Mouse (Mus musculus) thymus, postnatal 36 days (tissue): ENCODE measurements around the gene Car6.

Experiments used
- DNase-seq, 2 experiments: peaks; one replicate each; pipeline ENCODE4 v3.0.0; 2022; ENCODE audit warnings: mixed read lengths in 2 of 2

The Car6 gene

DNA sequence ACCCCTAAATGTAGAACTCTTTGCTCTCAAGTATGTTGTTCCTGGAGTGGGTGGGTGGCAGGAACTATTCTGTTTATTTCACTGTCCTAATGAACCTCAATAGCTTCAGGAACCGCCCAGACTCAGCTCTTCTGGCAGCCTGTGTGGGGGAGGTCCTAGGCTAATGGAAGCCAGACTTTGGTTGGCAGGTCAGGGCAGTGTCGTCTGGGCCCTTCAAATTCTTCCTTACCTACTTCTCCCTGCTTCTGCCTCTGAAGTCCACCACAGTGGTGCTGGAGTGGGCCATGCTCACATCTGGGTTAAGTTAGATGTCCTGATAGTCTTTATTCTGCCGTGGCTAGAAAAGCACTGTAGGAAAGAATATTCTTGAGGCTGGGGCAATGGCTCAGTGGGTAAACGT lies 23.0 kb downstream of the Car6 start:
- no peak for DNase-seq

DNA sequence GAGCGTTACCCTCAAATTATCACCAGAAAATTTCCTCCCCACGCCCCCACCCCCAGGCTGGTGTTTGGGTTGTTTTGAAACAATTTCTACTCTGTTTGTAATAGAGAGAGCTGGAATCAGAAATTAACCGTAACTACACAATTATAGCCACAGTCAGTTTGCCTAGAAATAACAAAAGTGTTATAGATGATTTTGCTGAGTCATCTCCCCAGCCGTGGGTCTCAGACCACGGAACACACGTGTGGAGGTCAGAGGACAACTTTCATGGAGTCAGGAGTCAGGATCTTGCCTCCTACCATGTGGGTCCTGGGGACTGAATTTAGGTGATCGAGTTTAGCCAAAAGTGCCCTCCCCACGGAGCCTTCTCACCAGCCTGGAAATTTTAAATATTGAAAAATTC lies 24.0 kb downstream of the Car6 start:
- no peak for DNase-seq

DNA sequence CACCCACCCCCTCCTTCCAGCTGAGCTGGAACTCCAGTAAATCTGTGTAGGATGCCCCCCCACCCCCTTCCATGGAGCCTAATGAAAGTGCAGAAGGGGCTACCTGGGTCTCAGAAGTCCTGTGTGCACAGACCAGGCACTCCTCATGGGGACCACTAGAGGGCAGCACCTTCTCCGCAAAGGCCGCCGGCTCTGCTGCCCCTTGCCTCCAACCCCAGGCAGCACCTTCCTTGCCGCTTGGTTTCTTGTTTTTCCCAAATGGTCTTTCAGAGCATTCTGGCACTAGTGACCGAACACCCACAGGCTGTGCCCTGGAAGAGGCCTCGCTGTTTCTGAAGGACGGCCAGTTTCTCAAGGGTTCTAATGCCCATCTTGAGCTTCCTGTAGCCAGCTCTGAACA lies 24.6 kb downstream of the Car6 start:
- DNase-seq: peak; percentile 16 to 29

DNA sequence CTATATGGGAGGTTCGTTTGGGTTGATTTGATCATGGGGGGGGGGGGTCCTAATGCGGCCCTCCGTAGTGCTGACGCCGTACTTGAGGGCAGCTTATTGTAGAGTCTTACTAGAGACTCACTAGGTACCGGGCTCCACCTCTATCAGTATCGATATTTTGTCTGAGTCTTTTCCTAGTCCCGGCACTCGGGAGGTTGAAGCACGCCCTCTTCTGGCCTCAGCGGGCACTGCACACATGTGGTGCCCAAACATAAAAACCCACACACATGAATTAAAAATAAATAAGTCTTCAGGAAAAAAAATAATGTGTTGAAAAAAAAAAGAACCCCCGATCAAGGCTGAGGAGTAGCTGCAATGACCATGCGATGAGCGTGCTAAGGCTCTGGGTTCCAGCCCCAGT lies 27.1 kb downstream of the Car6 start:
- DNase-seq: no peak

DNA sequence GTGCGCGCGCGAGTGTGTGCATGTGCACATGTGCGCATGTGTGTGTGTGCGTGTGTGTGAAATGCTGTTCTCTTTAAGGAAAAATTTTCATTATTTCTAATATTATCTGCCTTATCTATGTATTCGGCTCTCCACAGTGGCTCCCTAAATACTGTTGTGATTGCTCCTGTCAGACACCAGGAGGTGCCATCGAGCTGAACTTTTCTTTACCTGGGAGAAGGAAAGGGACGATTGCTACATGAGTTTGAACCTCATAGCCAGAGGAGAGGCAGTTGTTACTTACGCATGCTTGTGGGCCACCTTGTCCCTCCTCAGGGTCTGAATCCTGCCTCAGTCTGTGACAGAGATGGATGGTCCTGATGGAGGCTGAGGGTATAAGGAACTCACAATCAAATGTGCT lies 27.9 kb downstream of the Car6 start:
- peak in 1 of 2 experiments; percentile 16 for DNase-seq

DNA sequence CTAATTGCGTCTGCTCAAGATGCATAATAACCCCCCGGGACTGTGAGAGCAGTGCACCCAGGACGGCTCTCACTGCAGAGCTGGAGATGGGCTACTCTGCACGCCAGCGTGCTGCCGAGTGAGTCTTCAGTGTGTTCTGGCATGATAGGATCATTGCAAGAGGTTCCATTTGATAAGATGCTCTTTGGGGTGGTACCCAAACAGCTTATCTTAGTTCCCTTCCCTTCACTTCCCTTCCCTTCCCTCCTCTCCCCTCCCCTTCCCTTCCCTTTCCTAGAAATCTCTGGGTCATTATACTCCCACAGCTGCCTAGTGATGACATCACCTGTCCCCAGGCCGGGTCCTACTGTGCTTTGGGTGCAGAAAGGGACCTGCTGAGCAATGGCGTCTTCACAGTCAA lies 29.0 kb downstream of the Car6 start:
- no peak for DNase-seq

DNA sequence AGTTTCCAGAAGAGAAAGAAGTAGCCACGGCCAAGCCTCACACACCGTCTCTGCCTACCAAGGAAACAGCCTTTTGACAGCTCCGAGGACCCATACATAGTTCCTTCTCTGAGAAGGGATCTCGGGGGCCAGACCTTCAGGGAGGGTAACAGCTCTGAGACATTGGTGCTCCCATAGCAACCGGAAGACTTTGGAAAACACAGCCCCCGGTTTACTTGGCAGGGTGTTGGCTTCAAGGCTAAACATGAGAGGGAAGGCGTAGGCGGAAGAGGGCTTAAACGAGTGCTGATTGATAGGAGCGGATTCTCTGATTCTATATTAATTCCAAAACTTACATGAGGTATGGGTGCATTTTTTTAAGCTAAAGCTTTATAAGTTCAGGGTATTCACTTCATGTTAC lies 32.7 kb downstream of the Car6 start:
- DNase-seq: no peak

DNA sequence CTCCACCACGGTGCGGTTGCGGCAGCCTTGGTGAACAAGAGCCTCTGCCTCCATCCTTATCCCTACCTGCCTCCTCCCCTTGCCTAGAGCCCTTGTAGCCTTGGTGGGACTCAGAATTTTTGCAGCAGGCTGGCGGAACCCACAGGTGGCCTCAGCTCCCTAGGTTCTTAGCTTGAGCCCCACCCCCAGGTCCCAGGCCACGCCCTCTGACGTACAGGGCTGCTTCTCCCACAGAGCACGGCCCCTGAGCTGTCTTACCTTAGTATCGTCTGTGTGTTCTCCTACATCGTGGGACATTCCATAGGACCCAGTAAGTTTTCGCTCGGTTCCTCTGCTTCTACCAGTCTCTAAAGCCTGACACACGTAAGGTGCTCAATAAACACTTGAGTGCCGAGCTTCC lies 36.3 kb downstream of the Car6 start:
- no peak for DNase-seq

DNA sequence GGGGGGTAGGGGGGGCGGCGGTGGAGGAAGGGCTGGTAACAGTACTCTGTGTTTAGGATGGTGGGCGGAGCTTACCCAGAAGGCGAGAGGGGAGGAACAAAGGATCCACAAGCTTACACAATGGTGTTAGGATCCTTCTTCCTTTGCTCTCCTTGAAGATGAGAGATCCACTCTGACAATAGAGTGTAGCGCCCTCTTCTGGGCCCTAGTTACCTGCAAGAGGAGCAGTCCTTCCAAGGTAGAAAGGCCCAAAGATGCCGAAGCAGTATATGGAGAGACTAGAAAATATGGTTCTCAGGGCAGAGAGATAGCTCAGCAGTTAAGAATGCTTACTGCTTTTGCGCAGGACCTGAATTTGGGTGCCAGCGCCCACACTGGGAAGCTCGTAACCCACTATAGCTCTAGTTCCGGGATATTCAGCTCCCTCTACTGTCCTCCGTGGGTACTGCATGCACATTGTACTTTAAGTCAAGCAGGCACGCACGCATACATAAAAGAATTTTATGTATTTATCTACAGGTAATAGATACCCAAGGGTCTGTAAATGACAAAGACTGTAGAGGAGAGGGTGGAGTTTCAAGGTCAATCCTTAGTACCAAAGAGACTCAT lies 38.5 kb downstream of the Car6 start:
- DNase-seq: no peak

DNA sequence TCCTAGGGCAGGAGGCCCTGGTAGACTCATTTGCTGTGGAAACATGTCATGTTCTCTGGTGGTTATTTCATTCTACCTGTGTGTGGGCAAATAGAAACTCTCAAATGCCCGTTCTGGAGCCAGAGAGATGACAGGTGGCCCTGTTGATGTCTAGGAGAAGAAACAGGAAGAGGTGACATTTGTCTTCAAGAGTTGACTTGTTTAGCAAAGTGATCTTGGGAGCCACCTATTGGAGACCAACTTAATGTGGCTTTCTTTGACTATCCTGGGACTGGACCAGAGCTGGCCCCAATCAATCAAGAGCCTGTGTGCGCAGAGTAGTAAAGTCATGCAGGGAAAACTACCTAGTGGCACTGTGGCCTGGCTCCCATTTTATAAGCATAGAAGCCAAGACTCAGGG lies 41.7 kb downstream of the Car6 start:
- no peak for DNase-seq

DNA sequence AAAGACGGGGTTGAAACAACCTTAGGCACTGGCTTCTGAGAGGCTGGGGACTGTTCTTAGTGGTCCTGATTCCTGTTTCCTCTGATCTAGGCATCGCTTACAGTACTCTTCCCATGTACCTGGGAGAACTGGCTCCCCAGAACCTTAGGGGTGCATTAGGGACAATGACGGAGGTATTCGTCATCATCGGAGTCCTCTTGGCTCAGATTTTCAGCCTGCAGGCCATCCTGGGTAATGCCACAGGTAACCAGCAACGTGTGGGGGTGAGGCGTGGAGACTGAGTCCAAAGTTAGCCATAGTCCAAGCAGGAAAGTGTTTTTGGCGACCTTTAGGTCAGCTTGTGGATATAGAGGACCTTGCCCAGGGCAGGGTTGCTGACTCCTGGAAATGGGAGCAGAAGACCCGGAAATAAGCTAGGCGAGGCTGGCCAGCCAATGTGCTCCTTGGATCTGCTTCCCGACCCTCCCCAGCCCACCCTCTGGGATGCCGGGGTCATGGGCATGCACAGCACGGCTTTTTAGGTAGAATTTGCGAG lies 43.7 kb downstream of the Car6 start:
- no peak for DNase-seq

DNA sequence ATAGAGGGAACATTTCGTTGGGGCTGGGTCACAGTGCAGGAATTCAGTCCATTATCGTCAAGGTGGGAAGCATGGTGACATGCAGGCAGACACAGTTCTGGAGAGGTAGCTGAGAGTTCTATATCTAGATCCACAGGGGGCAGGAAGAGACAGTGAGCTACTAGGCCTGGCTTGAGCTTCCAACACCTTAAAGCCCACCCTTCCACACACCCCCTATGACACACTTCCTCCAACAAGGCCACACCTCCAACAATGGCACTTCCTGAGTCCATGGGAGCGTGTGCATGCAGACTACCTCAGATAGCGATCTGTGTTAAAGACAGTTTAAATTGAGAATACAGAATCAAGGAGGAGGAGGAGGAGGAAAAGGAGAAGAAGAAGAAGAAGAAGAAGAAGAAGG lies 45.4 kb downstream of the Car6 start:
- no peak for DNase-seq

DNA sequence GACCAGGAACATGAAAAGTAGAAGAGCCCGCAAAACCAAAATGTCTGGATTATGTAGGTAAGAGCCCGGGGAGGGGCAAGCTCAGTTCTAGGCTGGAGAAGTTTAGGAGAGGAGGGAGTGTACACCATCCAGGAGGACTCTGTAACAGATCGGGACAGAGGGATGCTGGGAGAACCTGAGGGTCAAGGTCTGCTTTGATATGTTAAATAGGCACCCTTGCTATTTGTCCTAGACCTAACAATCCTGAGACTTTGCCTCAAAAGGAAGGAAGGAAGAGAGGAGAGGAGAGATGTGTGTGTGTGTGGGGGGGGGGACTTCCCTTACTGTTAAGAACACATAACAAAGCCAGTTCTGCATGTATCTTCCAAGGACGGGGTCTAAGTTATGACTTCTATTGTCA lies 45.8 kb downstream of the Car6 start:
- DNase-seq: no peak

DNA sequence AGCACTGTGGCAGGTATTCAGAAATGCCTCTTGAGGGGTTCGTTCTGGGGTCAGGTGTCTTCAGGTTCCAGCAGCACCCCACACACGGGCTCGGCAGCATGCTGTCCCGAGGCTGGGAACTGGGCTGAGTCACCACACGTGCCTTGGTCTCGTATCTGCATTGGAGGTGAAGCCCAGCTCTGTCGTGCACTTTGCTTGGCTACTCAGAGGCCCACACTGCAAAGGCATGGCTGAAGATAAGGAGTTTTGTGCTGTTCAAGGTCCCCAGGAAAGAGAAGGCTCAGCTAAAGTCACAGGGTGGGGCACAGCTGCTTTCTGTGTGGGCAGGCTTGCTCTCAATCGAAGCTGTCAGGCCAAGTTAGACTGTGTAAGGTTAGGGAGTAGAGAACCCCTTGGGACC lies 48.6 kb downstream of the Car6 start:
- no peak for DNase-seq

DNA sequence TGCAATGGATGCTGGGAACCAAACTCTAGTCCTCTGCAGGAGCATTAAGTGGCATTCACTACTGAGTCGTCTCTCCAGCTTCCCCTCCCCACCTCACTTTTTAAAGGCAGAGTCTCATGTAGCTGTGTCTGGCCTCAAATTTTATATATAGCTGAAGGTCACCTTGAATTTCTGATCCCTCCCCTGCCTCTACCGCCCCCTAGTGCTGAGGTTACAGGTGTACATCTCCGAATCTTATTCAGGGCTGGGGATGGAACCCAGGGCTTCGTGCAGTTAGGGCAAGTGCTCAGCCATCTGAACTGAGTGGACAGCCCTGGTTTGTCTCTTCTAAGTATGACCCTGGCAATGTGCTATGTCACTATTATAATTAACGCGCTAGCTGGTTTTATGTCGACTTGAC lies 50.1 kb downstream of the Car6 start:
- no peak for DNase-seq

DNA sequence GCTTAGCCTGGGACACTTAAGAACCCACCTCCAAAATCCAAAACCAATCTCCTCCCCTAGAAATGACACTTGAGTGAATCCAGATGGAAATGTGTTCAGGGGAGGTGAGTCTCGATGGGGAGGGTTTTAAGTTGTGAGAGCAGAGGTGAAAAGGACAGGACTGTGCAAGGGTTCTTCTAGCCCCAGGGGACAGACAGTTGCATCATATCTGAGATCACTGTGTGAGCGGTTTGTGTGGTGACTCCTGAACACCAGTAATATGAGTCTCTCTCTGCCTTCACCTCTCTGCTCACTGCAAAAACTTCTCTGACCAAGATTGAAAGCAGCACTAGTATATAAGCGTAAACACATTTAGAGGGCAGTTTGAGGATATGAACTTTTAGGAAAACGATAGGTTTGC lies 54.8 kb downstream of the Car6 start:
- DNase-seq: no peak

DNA sequence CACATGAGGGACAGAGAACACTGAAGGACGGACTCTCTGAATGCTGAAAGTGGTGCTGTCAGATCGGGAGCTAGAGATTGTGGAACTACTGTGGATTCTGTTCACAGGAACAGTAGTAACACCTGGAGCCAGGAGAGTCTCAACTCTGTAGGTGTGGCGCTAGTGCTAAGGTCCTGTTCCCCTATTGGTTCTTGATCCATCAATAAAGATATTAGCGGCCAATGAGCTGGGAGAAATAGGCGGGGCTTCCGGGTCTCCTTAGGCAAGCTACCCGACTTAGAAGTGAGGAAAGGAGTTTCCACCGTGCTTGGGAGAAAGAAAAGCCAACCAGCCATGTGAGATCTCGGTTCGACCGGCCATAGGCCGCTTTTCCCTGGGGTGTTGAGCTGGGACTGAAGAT lies 56.9 kb downstream of the Car6 start:
- no peak for DNase-seq

DNA sequence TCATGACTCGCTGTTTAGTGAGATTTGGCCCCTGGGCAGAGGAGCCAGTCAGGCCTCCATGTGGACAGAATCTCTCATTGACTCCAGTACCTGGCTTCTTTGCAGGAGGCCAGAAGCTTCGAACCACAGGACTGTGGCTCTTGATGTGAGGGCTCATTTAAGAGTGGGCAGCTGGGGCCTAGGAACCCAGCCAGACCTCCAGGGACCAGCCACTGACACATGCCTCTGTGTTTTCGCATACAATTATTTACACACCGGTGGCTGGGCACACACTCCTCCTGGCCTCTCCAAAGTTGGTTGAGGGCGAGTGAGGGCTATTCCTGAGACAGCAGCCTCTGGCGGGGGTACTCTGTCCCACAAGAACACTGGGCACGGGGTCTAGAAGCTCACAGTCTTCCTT lies 60.8 kb downstream of the Car6 start:
- no peak for DNase-seq

DNA sequence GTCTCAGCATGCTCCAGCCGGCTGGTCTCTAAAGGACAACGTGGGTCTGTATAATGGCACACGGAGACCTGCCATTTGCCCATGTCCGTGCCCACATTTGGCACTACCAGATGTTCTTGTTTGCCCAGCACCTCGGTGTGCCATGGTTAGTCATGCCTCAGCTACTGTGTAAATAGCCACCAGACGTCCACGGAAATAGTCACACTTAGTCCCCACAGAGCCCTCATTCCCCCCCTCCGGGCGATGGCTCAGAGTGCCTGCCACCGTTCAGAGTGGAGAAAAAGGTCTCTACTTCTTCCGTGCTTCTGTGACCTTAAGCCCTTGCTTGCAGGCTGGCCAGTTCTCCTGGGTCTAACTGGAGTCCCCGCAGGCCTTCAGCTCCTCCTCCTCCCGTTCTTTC lies 62.0 kb downstream of the Car6 start:
- DNase-seq: no peak

DNA sequence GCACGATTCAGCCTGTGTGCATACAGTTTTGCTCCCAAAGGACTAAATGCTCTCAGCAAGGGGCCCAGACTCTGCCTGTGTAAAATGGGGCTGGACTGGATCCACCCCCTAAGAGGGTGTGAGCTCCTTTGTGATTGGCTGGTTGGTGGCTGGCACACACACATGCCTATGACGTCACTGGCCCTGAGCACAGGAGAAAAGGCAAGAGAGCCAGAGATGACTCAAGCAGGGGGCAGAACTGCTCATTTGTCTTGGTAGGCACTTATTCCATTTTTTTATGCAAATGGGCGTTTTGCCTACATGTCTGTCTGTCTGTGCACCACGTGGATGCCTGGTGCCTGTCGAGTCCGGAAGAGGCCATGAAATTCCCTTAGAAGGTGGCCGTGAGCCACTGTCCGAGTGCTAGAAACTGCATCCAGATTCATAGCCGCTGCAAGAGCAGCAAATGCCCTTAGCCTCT lies 63.0 kb downstream of the Car6 start:
- peak; percentile 17 to 49 for DNase-seq

DNA sequence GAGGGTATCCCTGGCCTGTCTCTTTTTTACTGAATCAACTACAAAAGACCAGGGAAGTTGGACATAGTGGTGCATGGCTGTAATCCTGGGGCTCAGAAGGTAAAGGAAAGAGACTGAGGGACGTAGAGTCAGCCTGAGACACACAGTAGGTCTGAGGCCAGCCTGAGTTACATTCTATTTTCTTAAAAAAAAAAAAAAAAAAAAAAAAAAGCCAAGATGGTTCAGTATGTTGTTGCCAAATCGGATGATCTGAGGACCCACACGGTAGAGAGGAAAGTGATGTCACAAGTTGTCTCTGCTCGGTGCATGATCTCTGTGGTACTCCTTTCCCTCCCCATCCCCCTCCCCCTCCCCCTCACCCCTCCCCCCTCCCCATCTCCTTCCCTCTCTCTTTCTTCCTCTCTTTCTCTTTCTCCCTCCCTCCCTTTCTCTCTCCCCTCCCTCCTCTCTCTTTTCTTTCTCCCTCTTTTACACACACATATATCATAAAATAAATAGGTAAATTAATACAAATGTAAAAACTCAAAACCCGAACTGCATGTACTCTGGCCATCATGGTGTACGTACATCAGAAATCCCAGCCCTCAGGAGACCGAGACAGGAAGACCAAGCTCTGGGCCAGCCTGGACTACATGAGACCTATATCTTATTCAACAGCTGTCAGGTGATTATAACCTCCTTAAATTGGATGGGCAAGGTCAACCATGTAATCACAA lies 63.6 kb downstream of the Car6 start:
- no peak for DNase-seq
